Mouse (Mus musculus): ENCODE measurements around the gene Kif1bp. TPM values are rescaled to one million over a fixed set of nuclear protein-coding genes. Genes with fewer than 3 reads are reported as not detected.

Kif1bp gene
- polyA plus RNA-seq, 1 experiment from 2014 or later, result 90.4 TPM

DNA sequence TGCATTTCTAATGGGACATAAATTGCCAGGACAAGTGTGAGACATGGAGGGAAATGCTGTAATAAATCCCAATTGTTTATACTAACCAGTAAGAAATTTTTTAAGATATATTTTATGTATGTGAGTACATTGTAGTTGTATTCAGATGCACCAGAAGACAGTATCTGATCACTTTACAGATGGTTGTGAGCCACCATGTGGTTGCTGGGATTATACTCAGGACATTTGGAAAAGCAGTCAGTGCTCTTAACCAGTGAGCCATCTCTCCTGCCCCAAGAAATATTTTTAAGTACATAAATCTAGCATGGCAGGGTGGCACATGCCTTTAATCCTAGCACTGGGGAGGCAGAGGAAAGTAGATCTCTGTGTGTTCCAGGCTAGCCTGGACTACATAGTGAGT is 32.5 kb downstream of the Kif1bp start:
- Histone ChIP-seq H3K9ac (no peak overlapping the region), H3K9me3 (ENCODE audit: control insufficient read depth, low read length) (no peaks in the 10 kb centered on the region), H3K27ac (no peak overlapping the region), H3K4me3 (replicated peaks; ENCODE audit: low read length) (no peak overlapping the region), H3K4me2 (replicated peaks) (no peak overlapping the region), H3K4me1 (replicated peaks; ENCODE audit: control insufficient read depth, insufficient read depth, low read length) (no peaks in the 10 kb centered on the region), H3K27me3 (ENCODE audit: control insufficient read depth, insufficient read depth, low read length) (no peaks in the 10 kb centered on the region), H3K36me3 (replicated peaks; ENCODE audit: control insufficient read depth, insufficient read depth) (no peaks in the 10 kb centered on the region)
- ATAC-seq (ENCODE audit: low FRiP score) (no peak), DNase-seq (ENCODE audit: low spot score) (no peak)

DNA sequence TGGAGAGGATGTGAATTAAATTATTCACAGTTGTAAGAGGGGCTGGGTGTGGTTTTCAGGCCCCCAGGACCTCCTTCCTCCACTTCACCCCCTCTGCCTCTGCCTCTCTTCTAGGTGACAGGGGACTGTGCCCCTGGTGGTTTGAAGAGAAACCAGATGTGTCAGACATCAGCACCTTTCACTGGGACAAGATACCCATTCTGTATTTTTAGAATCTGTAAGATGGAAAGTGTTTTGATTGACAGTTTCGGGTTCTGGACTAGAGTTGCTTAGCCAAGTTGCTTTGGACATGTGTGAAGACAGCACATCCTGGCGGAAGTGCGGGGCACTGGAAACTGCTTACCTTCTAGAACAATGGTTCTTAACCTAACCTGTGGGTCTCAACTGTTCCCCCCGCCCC is 33.9 kb downstream of the Kif1bp start:
- H3K4me3 ChIP-seq (replicated peaks; ENCODE audit: low read length), result no peak overlapping the region
- 91% methylated on average over 4 of the region's 4 CpGs for WGBS

DNA sequence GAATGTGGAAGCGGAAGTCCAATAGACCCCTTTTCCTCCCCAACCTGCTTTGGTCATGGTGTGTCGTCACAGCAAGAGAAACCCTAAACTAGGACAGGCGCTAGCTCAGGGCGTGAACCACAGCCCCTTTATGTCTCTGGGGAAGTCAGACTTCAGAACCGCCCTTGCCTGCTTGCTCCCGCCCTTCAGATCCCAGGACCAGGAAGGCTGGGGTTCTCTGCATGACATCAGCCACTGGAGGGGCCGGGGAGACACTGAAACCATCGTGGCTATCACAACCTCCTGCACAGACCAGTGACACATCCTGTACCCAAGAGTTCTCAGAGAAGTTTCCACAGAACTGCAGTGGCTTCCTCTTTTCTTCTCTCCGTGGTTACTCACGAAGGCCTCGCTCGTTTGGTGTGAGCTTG is 34.9 kb downstream of the Kif1bp start:
- Histone ChIP-seq H3K27me3 (ENCODE audit: control insufficient read depth, insufficient read depth, low read length) (no peaks in the 10 kb centered on the region), H3K4me3 (replicated peaks; ENCODE audit: low read length) (no peak overlapping the region), H3K4me2 (replicated peaks) (no peak overlapping the region), H3K9ac (no peak overlapping the region), H3K9me3 (ENCODE audit: control insufficient read depth, low read length) (no peaks in the 10 kb centered on the region), H3K36me3 (replicated peaks; ENCODE audit: control insufficient read depth, insufficient read depth) (no peaks in the 10 kb centered on the region), H3K4me1 (replicated peaks; ENCODE audit: control insufficient read depth, insufficient read depth, low read length) (no peaks in the 10 kb centered on the region), H3K27ac (no peak overlapping the region)
- no peak for ATAC-seq (ENCODE audit: low FRiP score)
- 83% methylated on average over 12 of the region's 12 CpGs for WGBS
- DNase-seq (ENCODE audit: low spot score), result no peak

More for the DNA sequence above, 33.9 kb downstream of the Kif1bp start:
- ATAC-seq (ENCODE audit: low FRiP score), result no peak
- no peak overlapping the region for H3K27ac ChIP-seq
- H3K9ac ChIP-seq, result no peak overlapping the region
- H3K4me1 ChIP-seq (replicated peaks; ENCODE audit: control insufficient read depth, insufficient read depth, low read length), result no peaks in the 10 kb centered on the region
- H3K27me3 ChIP-seq (ENCODE audit: control insufficient read depth, insufficient read depth, low read length), result no peaks in the 10 kb centered on the region
- H3K9me3 ChIP-seq (ENCODE audit: control insufficient read depth, low read length), result no peaks in the 10 kb centered on the region
- H3K36me3 ChIP-seq (replicated peaks; ENCODE audit: control insufficient read depth, insufficient read depth), result no peaks in the 10 kb centered on the region
- no peak for DNase-seq (ENCODE audit: low spot score)
- no peak overlapping the region for H3K4me2 ChIP-seq (replicated peaks)

DNA sequence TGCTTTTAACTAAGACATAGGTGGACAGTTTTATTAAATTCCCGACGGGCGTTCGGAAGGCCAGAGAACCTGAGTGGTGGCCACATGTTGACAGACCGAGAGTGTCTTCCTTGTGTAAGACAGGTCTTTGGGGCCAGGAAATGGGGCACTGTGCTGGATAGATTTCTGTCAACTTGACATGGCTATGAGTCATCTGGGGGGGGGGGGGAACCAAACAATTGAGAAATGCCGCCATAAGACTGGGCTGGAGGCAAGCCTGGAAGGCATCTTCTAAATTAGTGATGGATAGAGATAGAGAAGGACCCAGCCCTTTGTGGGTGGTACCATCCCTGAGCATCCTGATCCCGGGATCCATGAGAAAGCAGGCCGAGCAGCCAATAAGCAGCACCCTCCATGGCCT is 35.3 kb downstream of the Kif1bp start:
- Histone ChIP-seq H3K27ac (no peak overlapping the region), H3K27me3 (ENCODE audit: control insufficient read depth, insufficient read depth, low read length) (no peaks in the 10 kb centered on the region), H3K4me3 (replicated peaks; ENCODE audit: low read length) (no peak overlapping the region), H3K4me2 (replicated peaks) (no peak overlapping the region), H3K9me3 (ENCODE audit: control insufficient read depth, low read length) (no peaks in the 10 kb centered on the region), H3K36me3 (replicated peaks; ENCODE audit: control insufficient read depth, insufficient read depth) (no peaks in the 10 kb centered on the region), H3K4me1 (replicated peaks; ENCODE audit: control insufficient read depth, insufficient read depth, low read length) (no peaks in the 10 kb centered on the region), H3K9ac (no peak overlapping the region)
- 95% methylated on average over 8 of the region's 8 CpGs for WGBS
- no peak for DNase-seq (ENCODE audit: low spot score)
- ATAC-seq (ENCODE audit: low FRiP score), result no peak

DNA sequence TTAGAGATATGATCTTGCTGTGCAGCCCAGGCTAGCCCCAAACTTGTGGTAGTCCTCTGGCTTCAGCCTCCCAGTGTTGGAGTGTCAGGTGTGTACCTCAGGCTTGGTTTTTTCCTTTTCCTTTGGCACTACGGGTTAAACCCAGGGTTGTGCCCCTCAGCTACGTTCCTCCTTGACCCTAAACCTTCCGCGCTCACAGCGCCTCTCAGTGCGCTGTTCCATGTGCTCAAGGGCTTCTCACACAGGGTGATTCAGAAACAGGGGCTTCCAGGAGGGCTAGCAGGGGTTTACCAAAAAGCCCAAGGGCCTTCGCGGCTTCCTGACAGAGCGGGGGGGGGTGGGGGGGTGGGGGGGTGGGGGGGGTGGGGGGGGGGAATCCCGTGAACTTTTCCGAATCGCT is 35.8 kb downstream of the Kif1bp start:
- Histone ChIP-seq H3K4me2 (replicated peaks) (no peak overlapping the region), H3K4me1 (replicated peaks; ENCODE audit: control insufficient read depth, insufficient read depth, low read length) (no peaks in the 10 kb centered on the region), H3K9ac (no peak overlapping the region), H3K27ac (no peak overlapping the region), H3K36me3 (replicated peaks; ENCODE audit: control insufficient read depth, insufficient read depth) (no peaks in the 10 kb centered on the region), H3K4me3 (replicated peaks; ENCODE audit: low read length) (no peak overlapping the region), H3K27me3 (ENCODE audit: control insufficient read depth, insufficient read depth, low read length) (no peaks in the 10 kb centered on the region), H3K9me3 (ENCODE audit: control insufficient read depth, low read length) (no peaks in the 10 kb centered on the region)
- no peak for ATAC-seq (ENCODE audit: low FRiP score)
- WGBS, result 91% methylated on average over 12 of the region's 12 CpGs
- no peak for DNase-seq (ENCODE audit: low spot score)

DNA sequence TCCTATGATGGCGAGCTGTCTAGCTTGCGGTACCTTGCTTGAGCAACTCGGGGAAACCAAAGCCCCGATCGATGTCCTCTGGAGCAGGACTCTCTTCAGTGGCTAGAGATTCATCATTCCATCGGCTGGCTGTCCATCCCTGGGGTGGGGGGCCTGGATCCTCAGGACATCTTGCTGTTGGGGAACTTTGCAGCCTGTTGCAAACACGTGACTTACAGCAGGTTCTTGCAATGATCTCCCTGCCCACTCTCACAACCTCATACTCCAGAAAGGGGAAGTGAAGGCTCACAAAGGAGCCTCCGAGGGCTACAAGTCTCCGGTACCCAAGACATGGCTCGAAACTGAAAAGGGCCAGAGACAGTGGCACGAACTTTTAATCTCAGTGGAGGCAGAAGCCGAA is 36.8 kb downstream of the Kif1bp start:
- Histone ChIP-seq H3K9ac (no peak overlapping the region), H3K4me3 (replicated peaks; ENCODE audit: low read length) (no peak overlapping the region), H3K4me1 (replicated peaks; ENCODE audit: control insufficient read depth, insufficient read depth, low read length) (no peaks in the 10 kb centered on the region), H3K9me3 (ENCODE audit: control insufficient read depth, low read length) (no peaks in the 10 kb centered on the region), H3K27me3 (ENCODE audit: control insufficient read depth, insufficient read depth, low read length) (no peaks in the 10 kb centered on the region), H3K36me3 (replicated peaks; ENCODE audit: control insufficient read depth, insufficient read depth) (no peaks in the 10 kb centered on the region), H3K27ac (no peak overlapping the region), H3K4me2 (replicated peaks) (no peak overlapping the region)
- WGBS, result 93% methylated on average over 12 of the region's 12 CpGs
- DNase-seq (ENCODE audit: low spot score), result no peak
- no peak for ATAC-seq (ENCODE audit: low FRiP score)

DNA sequence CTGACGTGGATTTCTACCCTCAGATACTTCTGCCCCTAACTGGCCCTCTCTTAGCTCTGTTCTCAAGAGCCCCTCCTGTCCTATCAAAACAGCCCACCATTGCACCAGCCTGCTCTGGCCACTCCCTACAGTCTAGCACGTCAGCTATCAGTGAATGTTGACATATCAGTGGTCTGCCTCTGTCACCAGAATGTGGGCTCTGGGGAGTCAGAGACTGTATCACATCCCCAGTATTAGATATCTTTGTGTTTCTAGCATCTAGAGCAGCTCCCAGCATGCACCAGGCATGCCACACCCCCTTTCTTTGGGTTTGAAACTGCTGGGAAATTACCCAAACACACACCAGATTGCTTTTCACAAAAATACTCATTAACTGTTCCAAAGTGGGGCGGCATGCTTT is 37.5 kb downstream of the Kif1bp start:
- H3K36me3 ChIP-seq (replicated peaks; ENCODE audit: control insufficient read depth, insufficient read depth), result no peaks in the 10 kb centered on the region
- H3K4me2 ChIP-seq (replicated peaks), result no peak overlapping the region
- DNase-seq (ENCODE audit: low spot score) (no peak), ATAC-seq (ENCODE audit: low FRiP score) (no peak)
- H3K9me3 ChIP-seq (ENCODE audit: control insufficient read depth, low read length), result no peaks in the 10 kb centered on the region
- H3K4me1 ChIP-seq (replicated peaks; ENCODE audit: control insufficient read depth, insufficient read depth, low read length), result no peaks in the 10 kb centered on the region
- H3K27ac ChIP-seq, result no peak overlapping the region
- no peaks in the 10 kb centered on the region for H3K27me3 ChIP-seq (ENCODE audit: control insufficient read depth, insufficient read depth, low read length)
- no peak overlapping the region for H3K9ac ChIP-seq
- H3K4me3 ChIP-seq (replicated peaks; ENCODE audit: low read length), result no peak overlapping the region
- WGBS, result 74% methylated on average over 3 of the region's 3 CpGs

DNA sequence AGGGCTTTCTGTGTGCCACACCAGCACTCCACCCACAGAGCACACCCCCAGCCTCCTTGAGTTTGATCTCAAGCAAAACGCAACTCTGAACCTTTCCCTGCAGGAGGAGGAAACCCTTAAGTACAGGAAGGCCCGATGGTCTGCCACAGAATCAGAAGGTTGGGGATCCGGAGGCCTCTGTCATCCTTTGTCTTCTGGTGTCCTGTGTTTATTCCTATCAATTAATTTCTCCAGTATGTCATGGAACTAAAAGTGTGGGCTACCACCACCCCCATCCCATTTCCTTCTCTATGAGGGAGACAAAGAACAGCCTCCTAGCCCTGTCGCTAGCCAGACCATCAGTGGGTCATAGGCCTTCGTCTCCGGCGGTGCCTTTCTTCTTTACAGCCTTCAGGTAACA is 43.7 kb downstream of the Kif1bp start:
- WGBS, result 85% methylated on average over 7 of the region's 7 CpGs
- ATAC-seq (ENCODE audit: low FRiP score) (no peak), DNase-seq (ENCODE audit: low spot score) (no peak)
- Histone ChIP-seq H3K4me2 (replicated peaks) (no peak overlapping the region), H3K36me3 (replicated peaks; ENCODE audit: control insufficient read depth, insufficient read depth) (no peaks in the 10 kb centered on the region), H3K9me3 (ENCODE audit: control insufficient read depth, low read length) (no peaks in the 10 kb centered on the region), H3K27me3 (ENCODE audit: control insufficient read depth, insufficient read depth, low read length) (no peaks in the 10 kb centered on the region), H3K27ac (no peak overlapping the region), H3K4me3 (replicated peaks; ENCODE audit: low read length) (no peak overlapping the region), H3K9ac (no peak overlapping the region), H3K4me1 (replicated peaks; ENCODE audit: control insufficient read depth, insufficient read depth, low read length) (no peaks in the 10 kb centered on the region)

DNA sequence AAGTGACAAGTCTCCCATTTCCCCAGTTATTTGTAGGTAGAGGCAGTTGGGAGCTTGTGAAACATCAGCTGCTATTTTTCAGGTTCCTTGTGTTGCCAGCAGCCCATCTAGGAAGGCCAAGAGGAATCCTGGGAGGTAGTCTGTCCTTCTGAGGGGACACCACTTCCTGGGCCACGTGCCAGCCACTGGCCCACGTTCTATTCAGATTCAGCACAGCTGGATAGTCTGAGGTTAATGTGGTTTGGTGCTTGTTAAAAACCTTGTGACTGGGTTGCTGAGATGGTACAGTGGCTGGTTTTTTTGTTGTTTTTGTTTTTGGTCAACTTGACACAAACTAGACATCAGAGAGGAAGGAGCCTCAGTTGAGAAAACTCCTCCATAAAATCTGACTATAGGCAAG is 45.4 kb downstream of the Kif1bp start:
- Histone ChIP-seq H3K4me1 (replicated peaks; ENCODE audit: control insufficient read depth, insufficient read depth, low read length) (no peaks in the 10 kb centered on the region), H3K9me3 (ENCODE audit: control insufficient read depth, low read length) (no peaks in the 10 kb centered on the region), H3K36me3 (replicated peaks; ENCODE audit: control insufficient read depth, insufficient read depth) (no peaks in the 10 kb centered on the region), H3K27me3 (ENCODE audit: control insufficient read depth, insufficient read depth, low read length) (no peaks in the 10 kb centered on the region), H3K4me3 (replicated peaks; ENCODE audit: low read length) (no peak overlapping the region), H3K27ac (no peak overlapping the region), H3K9ac (no peak overlapping the region), H3K4me2 (replicated peaks) (no peak overlapping the region)
- ATAC-seq (ENCODE audit: low FRiP score) (no peak), DNase-seq (ENCODE audit: low spot score) (no peak)
- WGBS, result 52% methylated on average over 2 of the region's 2 CpGs

DNA sequence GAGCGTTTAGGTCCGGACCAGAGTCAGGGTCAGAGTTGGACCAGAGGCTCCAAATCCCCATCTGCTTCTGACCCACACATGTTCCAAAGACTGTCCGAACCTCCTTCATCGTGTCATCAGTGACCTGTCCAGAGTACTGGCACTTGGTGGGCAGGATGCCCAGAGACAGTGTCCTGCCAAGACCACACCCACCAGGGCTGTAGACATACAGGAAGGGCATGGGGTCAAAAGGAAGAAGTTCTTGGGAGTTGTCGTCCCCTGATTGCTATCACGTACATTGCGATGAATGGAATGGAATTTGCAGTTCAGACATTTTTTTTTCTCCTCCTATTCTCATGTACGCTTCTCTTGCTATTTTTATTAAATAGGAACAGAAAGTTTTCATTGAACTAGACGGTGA is 48.1 kb downstream of the Kif1bp start:
- WGBS, result 83% methylated on average over 9 of the region's 9 CpGs
- no peak overlapping the region for H3K4me3 ChIP-seq (replicated peaks; ENCODE audit: low read length)
- H3K27me3 ChIP-seq (ENCODE audit: control insufficient read depth, insufficient read depth, low read length), result no peaks in the 10 kb centered on the region
- no peak overlapping the region for H3K9ac ChIP-seq
- no peak for ATAC-seq (ENCODE audit: low FRiP score)
- no peak for DNase-seq (ENCODE audit: low spot score)
- no peaks in the 10 kb centered on the region for H3K36me3 ChIP-seq (replicated peaks; ENCODE audit: control insufficient read depth, insufficient read depth)
- no peak overlapping the region for H3K4me2 ChIP-seq (replicated peaks)
- no peak overlapping the region for H3K27ac ChIP-seq
- H3K4me1 ChIP-seq (replicated peaks; ENCODE audit: control insufficient read depth, insufficient read depth, low read length), result no peaks in the 10 kb centered on the region
- no peaks in the 10 kb centered on the region for H3K9me3 ChIP-seq (ENCODE audit: control insufficient read depth, low read length)

All from hindbrain, embryonic 14.5 days (tissue).